Mouse (Mus musculus): Measurements from ENCODE around the gene Eya4. TPM values are rescaled to one million over a fixed set of nuclear protein-coding genes. Genes with fewer than 3 reads are reported as not detected.

Gene Eya4
- polyA plus RNA-seq (2015; fragmentation: Nextera tagmentation; extraction: Ambion mirVana), result 0.56 and 0.80 TPM in 2 replicates

DNA sequence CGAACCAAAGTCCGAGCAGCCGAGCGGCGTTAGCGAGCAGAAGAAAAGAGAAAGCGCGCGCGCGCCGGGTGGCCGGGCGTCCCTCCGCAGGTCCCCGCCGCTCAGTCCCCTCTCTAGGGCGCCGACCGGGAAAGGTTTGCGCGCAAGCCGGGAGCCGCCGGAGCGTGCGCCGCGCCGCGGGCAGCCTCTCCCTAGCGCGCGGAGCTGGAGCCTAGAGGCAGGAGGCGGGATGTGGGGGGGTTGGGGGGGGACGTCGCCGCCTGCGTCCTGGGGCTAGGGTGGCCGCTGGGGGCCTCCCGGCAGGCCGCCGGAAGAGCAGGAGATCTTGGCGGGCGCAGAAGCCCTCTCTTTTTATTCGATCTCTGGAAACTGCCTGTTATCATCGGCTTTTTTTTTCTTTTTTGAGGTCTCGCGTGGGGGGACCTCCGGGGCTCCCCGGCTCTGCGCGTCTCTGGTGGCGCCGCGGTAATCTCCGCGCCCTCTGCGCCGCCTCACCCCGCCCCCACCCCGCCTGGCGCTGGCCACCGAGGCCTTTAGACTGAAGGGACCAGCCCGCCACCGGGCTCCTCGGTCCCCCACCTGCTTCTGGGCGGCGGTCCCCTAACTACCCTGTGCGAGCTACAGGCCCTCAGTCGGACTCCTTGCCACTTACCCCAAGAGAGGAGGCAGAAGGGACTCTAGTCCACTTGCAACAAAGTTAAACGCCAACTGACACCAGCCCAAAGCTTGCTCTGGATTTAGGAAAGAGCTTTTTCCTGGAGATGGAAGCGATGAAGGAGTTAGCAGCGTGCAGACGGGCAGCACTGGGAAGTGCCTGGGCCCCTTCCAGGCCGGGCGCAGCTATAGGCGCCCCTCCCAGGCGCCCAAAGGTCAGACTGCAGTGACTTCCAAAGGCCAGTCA is at the start of gene Eya4:
Eya4 (minus strand) TSS at position 776 of the 901 bp plus-strand sequence.
- Histone ChIP-seq H3K27me3 (peaks cover 31% of the 10 kb centered on the region), H3K9ac (peak within 1 kb of the TSS; percentile 43), H3K36me3 (no peaks in the 10 kb centered on the region), H3K4me1 (replicated peaks) (peaks cover 26% of the 10 kb centered on the region), H3K9me3 (no peaks in the 10 kb centered on the region), H3K4me3 (peak within 1 kb of the TSS; percentile 59), H3K27ac (replicated peaks) (no peak within 1 kb of the TSS), H3K4me2 (peak within 1 kb of the TSS; percentile 95)
- ATAC-seq (ENCODE audit: low FRiP score, low read depth), result peak; percentile 84
- under 1% methylated on average over 67 of the region's 79 CpGs for WGBS

DNA sequence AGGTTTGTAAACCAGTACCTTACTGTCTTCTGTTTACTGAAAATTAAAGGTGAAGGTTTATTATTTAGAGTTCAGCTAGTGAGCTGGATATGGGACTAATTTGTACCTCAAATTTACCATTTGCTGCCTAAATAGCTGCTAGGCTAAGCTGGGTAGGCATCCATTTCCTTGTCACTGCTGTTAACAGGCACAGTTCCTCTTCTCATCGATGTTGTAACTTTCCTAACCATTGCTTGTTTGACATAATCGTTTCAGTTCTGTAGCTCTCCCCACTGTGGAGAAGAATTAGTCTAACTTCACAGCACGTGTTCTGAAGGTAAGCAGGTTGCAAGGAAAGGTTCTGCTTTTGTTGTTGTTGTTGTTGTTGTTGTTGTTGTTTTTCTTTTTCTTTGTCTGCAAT is 44.8 kb upstream of the Eya4 start:
- no peak for ATAC-seq (ENCODE audit: low FRiP score, low read depth)
- H3K4me2 ChIP-seq, result no peak overlapping the region
- no peak overlapping the region for H3K9ac ChIP-seq
- H3K4me3 ChIP-seq, result no peak overlapping the region
- WGBS, result 91% methylated on average over 3 of the region's 3 CpGs
- H3K36me3 ChIP-seq, result no peaks in the 10 kb centered on the region
- no peak overlapping the region for H3K27ac ChIP-seq (replicated peaks)
- H3K4me1 ChIP-seq (replicated peaks), result no peaks in the 10 kb centered on the region
- no peaks in the 10 kb centered on the region for H3K27me3 ChIP-seq
- no peaks in the 10 kb centered on the region for H3K9me3 ChIP-seq

DNA sequence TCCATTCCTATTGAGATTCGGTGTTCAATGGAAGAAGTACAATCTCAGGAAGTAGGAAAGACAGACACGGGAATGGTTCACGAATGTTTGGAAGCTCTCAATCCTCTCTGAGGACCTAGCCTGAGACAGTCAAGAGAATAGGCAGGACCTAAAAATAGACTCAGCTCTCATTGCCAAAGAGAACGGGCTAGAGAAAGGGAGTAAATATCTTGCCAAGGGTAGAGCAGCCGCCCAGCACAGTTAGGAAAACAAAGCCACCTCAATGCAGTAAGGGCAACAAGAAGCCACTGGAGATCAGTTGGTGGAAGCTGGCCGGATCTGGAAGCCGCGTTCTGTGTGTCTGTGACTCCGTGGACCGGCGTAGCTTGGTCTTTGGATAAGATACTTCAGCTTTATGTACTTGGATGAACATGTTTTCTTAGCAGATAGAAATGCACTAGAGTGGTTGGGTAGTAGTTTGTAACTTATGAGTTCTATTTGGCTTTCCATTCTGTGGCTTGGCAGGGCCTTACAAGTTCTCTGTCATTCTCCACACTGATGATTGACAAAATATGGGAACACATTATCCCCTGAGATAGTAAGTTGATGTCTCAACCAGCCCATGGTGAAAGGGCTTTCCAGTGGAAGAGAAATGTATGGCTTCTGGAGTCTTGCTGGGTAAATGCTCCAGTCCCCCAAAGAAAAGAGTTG is 44.1 kb upstream of the Eya4 start:
- H3K9me3 ChIP-seq, result no peaks in the 10 kb centered on the region
- H3K27me3 ChIP-seq, result no peaks in the 10 kb centered on the region
- H3K36me3 ChIP-seq, result no peaks in the 10 kb centered on the region
- H3K4me1 ChIP-seq (replicated peaks), result no peaks in the 10 kb centered on the region
- H3K9ac ChIP-seq, result no peak overlapping the region
- WGBS, result 86% methylated on average over 11 of the region's 11 CpGs
- H3K4me2 ChIP-seq, result no peak overlapping the region
- no peak overlapping the region for H3K27ac ChIP-seq (replicated peaks)
- no peak for ATAC-seq (ENCODE audit: low FRiP score, low read depth)
- H3K4me3 ChIP-seq, result no peak overlapping the region

DNA sequence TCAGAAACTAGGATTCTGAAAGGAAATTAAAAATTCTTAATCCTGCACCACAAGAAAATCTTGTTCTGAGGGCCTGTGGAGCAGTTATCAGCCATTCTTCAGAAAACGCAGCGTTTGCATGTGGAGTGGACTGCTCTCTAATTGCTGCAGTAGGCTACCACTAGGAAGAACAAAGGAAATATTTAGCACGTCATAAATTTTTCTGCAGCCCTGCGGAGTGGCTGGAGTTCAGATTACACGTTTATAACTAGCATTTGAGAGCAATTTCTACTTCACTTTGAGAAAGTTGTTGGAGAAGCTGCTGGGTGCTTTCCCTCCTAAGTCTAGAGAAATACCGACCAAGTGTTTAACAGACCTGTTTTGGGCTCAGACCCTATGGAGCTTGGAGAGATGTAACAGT is 43.6 kb upstream of the Eya4 start:
- Histone ChIP-seq H3K36me3 (no peaks in the 10 kb centered on the region), H3K27me3 (no peaks in the 10 kb centered on the region), H3K9ac (no peak overlapping the region), H3K4me1 (replicated peaks) (no peaks in the 10 kb centered on the region), H3K27ac (replicated peaks) (no peak overlapping the region), H3K9me3 (no peaks in the 10 kb centered on the region), H3K4me3 (no peak overlapping the region), H3K4me2 (no peak overlapping the region)
- ATAC-seq (ENCODE audit: low FRiP score, low read depth), result no peak
- 73% methylated on average over 6 of the region's 6 CpGs for WGBS

DNA sequence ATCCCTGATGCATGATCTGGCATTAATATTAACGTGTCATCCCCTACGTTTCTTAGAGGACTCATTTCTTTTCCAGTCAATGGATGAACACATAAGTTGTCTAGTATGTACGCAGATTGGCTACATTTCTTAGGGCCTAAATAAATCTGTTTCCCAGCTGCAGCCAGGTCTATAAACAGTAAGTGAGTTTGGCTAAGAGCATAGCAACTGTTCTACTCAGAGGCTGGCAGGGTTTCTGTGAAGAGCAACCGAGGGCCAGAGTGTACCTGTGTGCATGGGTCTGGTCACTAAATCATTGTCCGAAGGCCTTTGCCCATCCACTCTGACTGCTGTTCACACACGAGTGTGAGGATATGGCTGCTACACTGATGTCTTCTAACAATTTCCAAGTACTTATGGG is 13.3 kb upstream of the Eya4 start:
- no peaks in the 10 kb centered on the region for H3K9me3 ChIP-seq
- H3K4me3 ChIP-seq, result no peak overlapping the region
- 88% methylated on average over 6 of the region's 6 CpGs for WGBS
- H3K27ac ChIP-seq (replicated peaks), result no peak overlapping the region
- no peaks in the 10 kb centered on the region for H3K4me1 ChIP-seq (replicated peaks)
- no peak overlapping the region for H3K4me2 ChIP-seq
- H3K9ac ChIP-seq, result no peak overlapping the region
- no peak for ATAC-seq (ENCODE audit: low FRiP score, low read depth)
- H3K36me3 ChIP-seq, result no peaks in the 10 kb centered on the region
- no peaks in the 10 kb centered on the region for H3K27me3 ChIP-seq

DNA sequence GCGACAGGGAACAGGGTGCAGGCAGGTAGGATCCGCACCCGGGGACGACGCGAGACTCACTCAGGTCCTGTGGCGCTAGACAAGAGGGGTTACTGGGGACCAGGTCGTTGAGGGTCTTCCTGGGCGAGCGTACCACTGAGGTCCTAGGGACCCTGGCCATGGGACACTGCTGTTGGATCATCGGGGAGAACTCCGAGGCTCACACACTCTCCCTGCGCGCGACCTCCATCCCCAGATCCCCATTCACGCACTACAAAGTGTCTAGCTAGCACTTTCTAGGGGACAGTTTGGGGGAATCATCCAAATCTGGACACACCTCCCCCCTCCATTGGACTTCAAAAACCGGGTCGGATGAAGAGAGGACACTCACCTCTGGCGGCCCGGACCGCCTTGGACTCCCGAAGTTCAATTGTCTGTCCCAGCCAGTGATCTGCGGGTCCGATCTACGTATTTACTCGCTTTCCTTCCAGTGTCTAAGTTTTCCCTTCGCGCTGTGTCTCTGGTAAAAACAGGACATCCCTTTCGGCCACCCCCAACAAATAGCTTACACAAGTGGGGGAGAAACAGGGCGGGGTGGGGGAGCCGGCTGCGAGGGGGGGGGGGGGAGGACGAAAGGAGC is 1.1 kb downstream of the Eya4 start:
- WGBS, result under 1% methylated on average over 31 of the region's 33 CpGs
- Histone ChIP-seq H3K9me3 (no peaks in the 10 kb centered on the region), H3K4me3 (peak overlapping the region; percentile 59), H3K4me2 (peak overlapping the region; percentile 95), H3K4me1 (replicated peaks) (peaks cover 26% of the 10 kb centered on the region), H3K27me3 (peaks cover 31% of the 10 kb centered on the region), H3K27ac (replicated peaks) (no peak overlapping the region), H3K9ac (peak overlapping the region; percentile 43), H3K36me3 (no peaks in the 10 kb centered on the region)
- peak; percentile 65 for ATAC-seq (ENCODE audit: low FRiP score, low read depth)

DNA sequence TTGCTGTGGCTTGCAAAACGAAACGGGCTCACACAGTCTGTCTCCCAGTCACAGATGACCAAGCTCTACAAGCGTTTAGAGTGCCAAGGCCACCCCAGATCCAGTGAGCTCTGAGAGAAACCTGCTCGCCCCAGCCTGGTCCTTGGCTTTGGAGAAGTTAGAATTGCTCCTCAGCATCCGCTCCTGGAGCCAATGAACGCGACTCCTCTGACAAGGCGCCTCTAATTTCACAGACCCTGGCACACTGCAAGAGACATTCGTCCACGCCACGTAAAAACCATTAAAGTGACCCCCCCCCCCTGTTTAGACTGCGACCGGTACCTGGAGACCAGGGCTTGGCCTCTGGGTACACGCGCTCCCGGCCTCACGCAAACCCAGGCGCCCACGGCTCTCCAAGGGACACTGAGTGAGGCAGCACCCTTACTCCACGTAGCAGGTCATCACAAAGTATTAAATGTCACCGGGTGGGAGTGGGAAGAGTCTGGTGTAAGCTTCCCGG is 1.6 kb downstream of the Eya4 start:
- peaks cover 31% of the 10 kb centered on the region for H3K27me3 ChIP-seq
- no peaks in the 10 kb centered on the region for H3K9me3 ChIP-seq
- 0 out of 2 replicates have a peak overlapping the region, but pooled peaks have one; percentile 43 for H3K9ac ChIP-seq
- peak overlapping the region; percentile 59 for H3K4me3 ChIP-seq
- peak overlapping the region; percentile 95 for H3K4me2 ChIP-seq
- ATAC-seq (ENCODE audit: low FRiP score, low read depth), result peak; percentile 57
- no peaks in the 10 kb centered on the region for H3K36me3 ChIP-seq
- H3K4me1 ChIP-seq (replicated peaks), result peaks cover 26% of the 10 kb centered on the region
- H3K27ac ChIP-seq (replicated peaks), result no peak overlapping the region
- 0% methylated on average over 22 of the region's 22 CpGs for WGBS

DNA sequence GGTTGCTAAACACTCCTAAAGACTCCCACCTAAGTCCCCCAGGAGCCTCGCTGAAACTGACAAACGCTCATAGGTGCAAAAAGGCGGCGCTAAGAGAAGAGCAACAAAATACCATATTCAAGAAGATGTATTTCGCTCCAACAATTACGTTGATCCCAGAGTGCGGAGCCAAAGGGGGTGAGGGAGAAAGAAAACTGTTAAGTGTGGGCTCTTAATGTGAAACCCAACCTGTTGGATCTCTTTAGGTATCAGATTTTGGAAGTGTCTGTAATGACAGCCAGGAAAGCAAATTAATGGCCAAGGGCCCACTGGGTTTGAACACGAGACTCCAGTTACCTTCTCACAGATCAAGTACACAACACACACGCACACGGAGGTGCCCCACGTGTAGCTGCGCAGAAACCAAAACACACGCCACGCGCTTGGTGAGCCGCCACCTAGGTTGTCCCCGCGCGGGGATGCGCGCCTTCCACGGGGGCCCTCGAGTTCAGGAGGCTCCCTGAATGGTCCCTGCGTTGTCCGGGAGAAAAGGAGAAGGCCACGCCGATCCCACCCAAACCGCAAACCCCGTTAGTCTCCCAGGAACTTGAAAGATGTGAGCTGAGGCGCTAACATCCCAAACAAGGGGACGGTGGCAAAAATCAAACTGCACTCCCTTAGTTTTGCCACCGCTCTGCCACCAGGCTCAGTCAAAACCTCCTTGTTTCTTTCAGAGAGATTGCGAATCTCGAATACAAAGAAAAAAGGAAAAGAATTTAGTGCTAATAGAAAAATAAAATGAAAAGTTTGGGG is 2.3 kb downstream of the Eya4 start:
- Histone ChIP-seq H3K4me3 (peak overlapping the region; percentile 59), H3K9me3 (no peaks in the 10 kb centered on the region), H3K9ac (no peak overlapping the region), H3K36me3 (no peaks in the 10 kb centered on the region), H3K4me1 (replicated peaks) (peaks cover 26% of the 10 kb centered on the region), H3K4me2 (peak overlapping the region; percentile 95), H3K27ac (replicated peaks) (no peak overlapping the region), H3K27me3 (peaks cover 31% of the 10 kb centered on the region)
- ATAC-seq (ENCODE audit: low FRiP score, low read depth), result no peak
- WGBS, result under 1% methylated on average over 34 of the region's 34 CpGs

DNA sequence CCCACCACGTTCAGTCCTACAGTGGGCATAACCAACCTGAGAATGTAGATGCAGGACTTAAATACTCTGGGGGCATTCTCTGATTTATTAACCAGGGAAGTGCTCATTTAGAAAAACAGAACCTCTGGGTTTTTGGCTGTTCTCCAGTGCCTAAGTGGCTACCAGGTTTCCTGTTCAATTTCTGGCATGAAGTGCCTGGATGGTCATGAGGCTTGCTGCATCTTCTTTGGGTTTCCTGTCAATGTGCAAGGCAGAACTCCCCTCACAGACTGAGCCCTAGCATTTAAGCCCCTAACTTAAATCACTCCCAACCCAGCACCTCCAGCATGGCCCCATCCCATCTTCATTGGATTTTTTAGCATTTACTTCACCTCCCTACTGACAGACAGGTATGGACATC is 13.3 kb downstream of the Eya4 start:
- H3K4me2 ChIP-seq, result no peak overlapping the region
- no peaks in the 10 kb centered on the region for H3K36me3 ChIP-seq
- WGBS, result 75% methylated on average over 1 of the region's 1 CpGs
- no peaks in the 10 kb centered on the region for H3K9me3 ChIP-seq
- H3K27ac ChIP-seq (replicated peaks), result no peak overlapping the region
- no peaks in the 10 kb centered on the region for H3K4me1 ChIP-seq (replicated peaks)
- H3K4me3 ChIP-seq, result no peak overlapping the region
- H3K27me3 ChIP-seq, result no peaks in the 10 kb centered on the region
- no peak for ATAC-seq (ENCODE audit: low FRiP score, low read depth)
- no peak overlapping the region for H3K9ac ChIP-seq

DNA sequence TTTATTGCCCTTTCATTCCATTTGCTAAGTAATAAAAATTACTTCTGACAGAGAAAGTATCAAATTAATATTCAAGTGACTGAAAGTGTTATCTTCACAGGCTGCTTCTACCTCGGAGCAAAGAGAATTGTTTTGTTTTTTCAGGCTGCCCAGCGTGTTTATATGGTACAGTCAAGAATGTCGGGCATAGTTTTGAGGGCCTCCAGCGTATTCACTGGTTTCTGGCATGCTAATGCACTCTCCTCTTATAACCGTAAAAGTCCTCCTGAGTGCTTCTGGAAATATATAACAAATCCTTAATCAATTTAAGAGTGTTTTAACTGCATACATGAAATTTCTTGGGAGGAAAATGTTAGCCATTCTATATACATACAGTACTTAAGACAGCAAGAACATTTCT is 17.8 kb downstream of the Eya4 start:
- no peaks in the 10 kb centered on the region for H3K4me1 ChIP-seq (replicated peaks)
- H3K27me3 ChIP-seq, result no peaks in the 10 kb centered on the region
- H3K9me3 ChIP-seq, result no peaks in the 10 kb centered on the region
- H3K36me3 ChIP-seq, result no peaks in the 10 kb centered on the region
- no peak overlapping the region for H3K4me3 ChIP-seq
- H3K9ac ChIP-seq, result no peak overlapping the region
- WGBS, result 68% methylated on average over 5 of the region's 5 CpGs
- no peak for ATAC-seq (ENCODE audit: low FRiP score, low read depth)
- no peak overlapping the region for H3K4me2 ChIP-seq
- no peak overlapping the region for H3K27ac ChIP-seq (replicated peaks)

DNA sequence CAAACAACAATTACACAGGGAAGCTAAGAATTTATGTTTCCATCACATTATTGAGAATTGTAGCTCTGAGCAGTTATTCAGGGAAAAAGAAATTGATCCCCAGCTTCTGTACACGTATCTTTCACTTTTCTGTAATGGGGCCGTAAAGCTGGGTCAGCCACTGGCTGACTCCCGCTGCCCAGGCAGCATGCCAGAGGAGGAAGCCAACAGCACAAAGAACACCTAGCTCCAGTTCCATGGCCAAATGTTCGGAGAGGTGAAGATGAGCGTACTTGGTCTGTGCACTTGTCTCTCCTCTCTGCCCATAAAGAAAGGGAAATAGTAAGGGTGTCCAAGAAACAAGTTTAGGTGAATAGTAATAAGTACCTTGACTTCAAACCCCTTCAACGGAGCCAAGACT is 22.9 kb downstream of the Eya4 start:
- H3K27ac ChIP-seq (replicated peaks), result no peak overlapping the region
- H3K9me3 ChIP-seq, result no peaks in the 10 kb centered on the region
- 93% methylated on average over 6 of the region's 6 CpGs for WGBS
- no peaks in the 10 kb centered on the region for H3K4me1 ChIP-seq (replicated peaks)
- no peaks in the 10 kb centered on the region for H3K27me3 ChIP-seq
- H3K9ac ChIP-seq, result no peak overlapping the region
- no peaks in the 10 kb centered on the region for H3K36me3 ChIP-seq
- H3K4me3 ChIP-seq, result no peak overlapping the region
- ATAC-seq (ENCODE audit: low FRiP score, low read depth), result no peak
- no peak overlapping the region for H3K4me2 ChIP-seq

Data from hindbrain, embryonic 15.5 days (tissue).